Mouse (Mus musculus) heart, postnatal 36 days (tissue): ENCODE results near the gene Ciao2a. TPM values are rescaled to one million over a fixed set of nuclear protein-coding genes. Genes with fewer than 3 reads are reported as not detected.

Experiments used
- DNase-seq, 2 experiments: peaks; one replicate each; pipeline ENCODE4 v3.0.0; 2021 to 2022
- intact Hi-C: fragments of 180-260 bp; cut with DNase I; formaldehyde crosslinking; loops from one replicate; pipeline ENCODE4 v1.15.1; 2025
- total RNA-seq, 2 experiments: library from RNA; stranded (reverse); gene quantifications; 2 replicates each; pipeline ENCODE4 v1.2.3; 2021

Gene Ciao2a
- total RNA-seq, 2 experiments from 2014 or later, result 65.6 to 69.9 TPM

GRCm38 (mm10) chr9:66157958-66158830 is 31.8 kb downstream of the Ciao2a start, which contains the start of gene Dapk2:
Gene Dapk2, plus strand, starts transcription at chr9:66158223.
- peak; percentile 92 to 93 for DNase-seq
- intact Hi-C loops, result loop anchor here (2.0 to 5.0 kb wide), 3 partner anchors 49 to 124 kb away; no protein-coding TSS in a partner anchor

- DNase-seq, result no peak
- intact Hi-C loops, result loop anchor here (2.0 to 5.0 kb wide), 3 partner anchors 48 to 123 kb away; no protein-coding TSS in a partner anchor
These were observed 32.5 kb downstream of the Ciao2a start for GRCm38 (mm10) chr9:66158885-66159430.

GRCm38 (mm10) chr9:66160155-66160554 is 33.7 kb downstream of the Ciao2a start:
- DNase-seq, result no peak
- intact Hi-C loops, result no loop called here

- peak; percentile 20 to 37 for DNase-seq
- intact Hi-C loops, result no loop called here
These were observed 36.6 kb downstream of the Ciao2a start for GRCm38 (mm10) chr9:66162995-66163394.

- intact Hi-C loops, result no loop called here
- DNase-seq, result no peak
These were observed 40.8 kb downstream of the Ciao2a start for GRCm38 (mm10) chr9:66167222-66167621.

- intact Hi-C loops, result no loop called here
- DNase-seq, result no peak
These were observed 41.8 kb downstream of the Ciao2a start for GRCm38 (mm10) chr9:66168233-66168632.

- intact Hi-C loops, result no loop called here
- no peak for DNase-seq
These were observed 44.1 kb downstream of the Ciao2a start for GRCm38 (mm10) chr9:66170506-66170905.

- intact Hi-C loops, result no loop called here
- DNase-seq, result no peak
These were observed 45.0 kb downstream of the Ciao2a start for GRCm38 (mm10) chr9:66171275-66171921.

GRCm38 (mm10) chr9:66173316-66173855 is 47.0 kb downstream of the Ciao2a start:
- DNase-seq, result no peak
- intact Hi-C loops, result no loop called here

- DNase-seq, result no peak
- intact Hi-C loops, result no loop called here
These were observed 48.6 kb downstream of the Ciao2a start for GRCm38 (mm10) chr9:66174985-66175384.

GRCm38 (mm10) chr9:66177975-66178374 is 51.6 kb downstream of the Ciao2a start:
- no peak for DNase-seq
- intact Hi-C loops, result no loop called here

GRCm38 (mm10) chr9:66179795-66180194 is 53.4 kb downstream of the Ciao2a start:
- peak; percentile 28 to 47 for DNase-seq
- intact Hi-C loops, result no loop called here

GRCm38 (mm10) chr9:66181126-66181825 is 54.9 kb downstream of the Ciao2a start:
- no peak for DNase-seq
- intact Hi-C loops, result no loop called here

GRCm38 (mm10) chr9:66181826-66182678 is 55.6 kb downstream of the Ciao2a start:
- no peak for DNase-seq
- intact Hi-C loops, result no loop called here

GRCm38 (mm10) chr9:66182679-66182993 is 56.2 kb downstream of the Ciao2a start:
- DNase-seq, result no peak
- intact Hi-C loops, result no loop called here

- no peak for DNase-seq
- intact Hi-C loops, result no loop called here
These were observed 56.6 kb downstream of the Ciao2a start for GRCm38 (mm10) chr9:66183023-66183422.

GRCm38 (mm10) chr9:66184572-66184971 is 58.2 kb downstream of the Ciao2a start:
- peak in 1 of 2 experiments; percentile 25 for DNase-seq
- intact Hi-C loops, result no loop called here

GRCm38 (mm10) chr9:66186426-66186825 is 60.0 kb downstream of the Ciao2a start:
- intact Hi-C loops, result no loop called here
- no peak for DNase-seq
